9 mouse cellular contexts compared by ENCODE assay signal in the genomic region with DNA sequence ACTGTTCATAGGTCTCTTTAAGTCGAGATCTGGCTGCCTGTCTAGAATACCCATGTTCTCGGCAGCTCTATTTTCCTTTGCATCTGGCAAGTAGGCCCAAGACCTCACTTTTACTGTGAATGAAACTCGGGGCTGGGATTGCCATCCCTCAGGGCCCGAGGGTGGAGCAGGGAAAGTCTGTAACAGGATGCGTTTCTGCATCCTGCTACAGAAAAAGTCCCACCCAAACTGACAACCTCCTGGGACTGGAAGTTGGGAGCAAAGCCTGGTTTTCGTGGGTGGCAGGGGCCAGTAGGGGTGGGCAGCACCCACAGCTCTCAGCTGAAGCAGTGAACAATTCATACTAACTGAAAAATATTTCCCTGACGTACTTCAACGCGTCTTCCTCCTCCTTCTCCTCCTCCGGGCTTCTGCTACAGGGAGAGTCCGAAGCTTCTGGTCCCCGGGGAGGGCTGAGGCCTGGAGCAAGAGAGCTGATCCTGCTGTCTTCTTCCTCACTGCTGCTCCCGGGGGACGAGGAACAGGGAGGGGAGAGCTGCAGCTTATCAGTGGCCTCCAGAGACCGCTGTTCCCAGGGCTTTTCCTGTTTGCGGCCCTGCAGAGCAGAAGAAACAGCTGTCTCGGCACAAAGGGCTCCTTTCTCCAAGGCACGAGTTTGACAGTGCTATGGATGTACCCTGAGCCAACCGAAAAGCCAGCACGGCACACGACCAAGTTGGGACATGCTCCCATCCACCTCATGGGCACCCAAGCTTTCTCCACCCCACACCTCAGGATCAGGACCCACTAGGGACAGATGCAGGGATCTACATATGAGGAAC. TPM values are rescaled to one million over a fixed set of nuclear protein-coding genes. Genes with fewer than 3 reads are reported as not detected.
DNase-seq lines count a peak whose midpoint lies in the region; ATAC-seq and TF ChIP-seq lines count a peak whose summit lies in the region.
"Had no signal": no experiment of that assay in that cellular context is flagged by ENCODE, and none has a peak within 500 bp of the region (broad histone marks: within the 10 kb centered on the region; RNA-seq: fewer than 3 reads in every experiment).

No protein-coding gene starts in this region.

- no peaks in the 10 kb centered on the region; the same call in 1 of the 2 replicates for H3K4me1 ChIP-seq in embryonic facial prominence, embryonic 11.5 days (ENCODE audit: control insufficient read depth, insufficient read depth, low read length)
- H3K4me1 ChIP-seq in heart, embryonic 16.5 days (ENCODE audit: control insufficient read depth, insufficient read depth, low read length): peaks cover 43% of the 10 kb centered on the region
- H3K4me1 ChIP-seq in limb, embryonic 10.5 days: peaks cover 27% of the 10 kb centered on the region
- peaks cover 9% of the 10 kb centered on the region; the same call in 1 of the 2 replicates for H3K4me1 ChIP-seq in midbrain, postnatal 0 days (ENCODE audit: insufficient read depth, low read length)

- peak overlapping the region; percentile 73 for H3K27ac ChIP-seq in layer of hippocampus, adult 2 months
- H3K27ac ChIP-seq in embryonic facial prominence, embryonic 11.5 days (replicated peaks; ENCODE audit: low read depth, low read length): no peak overlapping the region
- H3K27ac ChIP-seq in heart, embryonic 16.5 days (ENCODE audit: low read length): peak overlapping the region; percentile 86
- H3K27ac ChIP-seq in limb, embryonic 10.5 days: no peak overlapping the region
- no peak overlapping the region for H3K27ac ChIP-seq in midbrain, postnatal 0 days (ENCODE audit: low read depth, low read length)

- no peak overlapping the region for H3K4me3 ChIP-seq in layer of hippocampus, adult 2 months
- no peak overlapping the region for H3K4me3 ChIP-seq in embryonic facial prominence, embryonic 11.5 days (ENCODE audit: low read depth, low read length)
- no peak overlapping the region for H3K4me3 ChIP-seq in heart, embryonic 16.5 days (ENCODE audit: low read length)
- no peak overlapping the region for H3K4me3 ChIP-seq in limb, embryonic 10.5 days
- no peak overlapping the region for H3K4me3 ChIP-seq in midbrain, postnatal 0 days (ENCODE audit: low read depth, low read length)

- H3K36me3 ChIP-seq in embryonic facial prominence, embryonic 11.5 days (replicated peaks; ENCODE audit: control insufficient read depth, insufficient read depth, low read depth, low read length): no peaks in the 10 kb centered on the region
- no peaks in the 10 kb centered on the region for H3K36me3 ChIP-seq in heart, embryonic 16.5 days (ENCODE audit: control insufficient read depth, insufficient read depth)
- H3K36me3 ChIP-seq in limb, embryonic 10.5 days: peaks cover 36% of the 10 kb centered on the region
- no peaks in the 10 kb centered on the region for H3K36me3 ChIP-seq in midbrain, postnatal 0 days (ENCODE audit: insufficient read depth, low read length)

- no peaks in the 10 kb centered on the region for H3K9me3 ChIP-seq in embryonic facial prominence, embryonic 11.5 days (replicated peaks; ENCODE audit: control insufficient read depth, low read length)
- H3K9me3 ChIP-seq in heart, embryonic 16.5 days (replicated peaks; ENCODE audit: control insufficient read depth, low read length): no peaks in the 10 kb centered on the region
- no peaks in the 10 kb centered on the region for H3K9me3 ChIP-seq in limb, embryonic 10.5 days (replicated peaks)
- H3K9me3 ChIP-seq in midbrain, postnatal 0 days (ENCODE audit: low read length): no peaks in the 10 kb centered on the region

- WGBS in embryonic facial prominence, embryonic 11.5 days: 45% methylated on average over 21 of the region's 21 CpGs
- 40% methylated on average over 21 of the region's 21 CpGs for WGBS in heart, embryonic 16.5 days
- 75% methylated on average over 21 of the region's 21 CpGs for WGBS in limb, embryonic 10.5 days
- WGBS in midbrain, postnatal 0 days: 75% methylated on average over 21 of the region's 21 CpGs

- ATAC-seq in embryonic facial prominence, embryonic 11.5 days (replicated peaks; ENCODE audit: insufficient number of reproducible peaks, low FRiP score, low TSS enrichment, low read depth): no peak
- 0 out of 2 replicates have a peak, but pooled peaks have one; percentile 7 for ATAC-seq in heart, embryonic 16.5 days (replicated peaks; ENCODE audit: extremely low read depth, insufficient read depth, low FRiP score)
- ATAC-seq in midbrain, postnatal 0 days (ENCODE audit: low FRiP score): no peak

- H3K9ac ChIP-seq in embryonic facial prominence, embryonic 11.5 days (replicated peaks; ENCODE audit: low read length): 0 out of 2 replicates have a peak overlapping the region, but pooled peaks have one; percentile 9
- H3K9ac ChIP-seq in heart, embryonic 16.5 days (ENCODE audit: low read length): peak overlapping the region; percentile 48
- no peak overlapping the region; the same call in 1 of the 2 replicates for H3K9ac ChIP-seq in midbrain, postnatal 0 days (replicated peaks; ENCODE audit: low read length, poor library complexity, severe bottlenecking)

- no peak overlapping the region for H3K4me2 ChIP-seq in embryonic facial prominence, embryonic 11.5 days (ENCODE audit: low read depth, low read length)
- H3K4me2 ChIP-seq in heart, embryonic 16.5 days (ENCODE audit: low read depth, low read length): peak overlapping the region; percentile 22; the same call in 1 of the 2 replicates
- H3K4me2 ChIP-seq in midbrain, postnatal 0 days (ENCODE audit: low read depth, low read length, poor library complexity, severe bottlenecking): no peak overlapping the region

- TF ChIP-seq CTCF in layer of hippocampus, adult 2 months (conservative IDR thresholded peaks at IDR 0.05): peak; percentile 26
- TF ChIP-seq CTCF in midbrain, postnatal 0 days (IDR thresholded peaks at IDR 0.05): no peak

- no peaks in the 10 kb centered on the region for H3K27me3 ChIP-seq in embryonic facial prominence, embryonic 11.5 days (ENCODE audit: control insufficient read depth, insufficient read depth, low read length)
- no peaks in the 10 kb centered on the region for H3K27me3 ChIP-seq in heart, embryonic 16.5 days (ENCODE audit: control insufficient read depth, insufficient read depth, low read length)
- no peaks in the 10 kb centered on the region for H3K27me3 ChIP-seq in limb, embryonic 10.5 days (ENCODE audit: low read depth, poor library complexity, severe bottlenecking)
- H3K27me3 ChIP-seq in midbrain, postnatal 0 days (ENCODE audit: insufficient read depth, low read length): no peaks in the 10 kb centered on the region

- DNase-seq in layer of hippocampus, adult 2 months (ENCODE audit: low spot score in 2 of 2): no peak
- no peak for DNase-seq in layer of hippocampus, postnatal 36 days
- no peak for DNase-seq in embryonic facial prominence, embryonic 11.5 days (ENCODE audit: low spot score)
- peak; percentile 25 for DNase-seq in limb, embryonic 10.5 days (ENCODE audit: low spot score)
- peak; percentile 21 for DNase-seq in midbrain, postnatal 0 days (ENCODE audit: low spot score)
- DNase-seq in natural killer cell, adult 2 months (ENCODE audit: low spot score in 2 of 2): no peak
- DNase-seq in urinary bladder, postnatal 10 days (ENCODE audit: low spot score): no peak

RNA-seq across cellular contexts. Expression of a gene that starts 3.5 kb away (rescaled TPM):
- 1 to 10 TPM; 5.5 to 5.9 TPM for total RNA-seq in layer of hippocampus, adult 2 months (2021)
- total RNA-seq in layer of hippocampus, postnatal 36 days (2021): 1 to 10 TPM; 5.9 to 7.5 TPM
- 10.9 and 14.2 TPM in 2 replicates for polyA plus RNA-seq in embryonic facial prominence, embryonic 11.5 days (2014; fragmentation: Nextera tagmentation; extraction: Ambion mirVana)
- 9.0 and 9.7 TPM in 2 replicates for polyA plus RNA-seq in heart, embryonic 16.5 days (2015; fragmentation: Nextera tagmentation; extraction: Ambion mirVana)
- 19.6 and 20.1 TPM in 2 replicates for polyA plus RNA-seq in limb, embryonic 10.5 days (2016; fragmentation: Nextera tagmentation; extraction: Ambion mirVana)
- total RNA-seq in midbrain, postnatal 0 days (2014; rRNA removed): 2.8 and 6.0 TPM in 2 replicates
- 4.8 and 4.9 TPM in 2 replicates for polyA plus RNA-seq in midbrain, postnatal 0 days (2015; fragmentation: Nextera tagmentation; extraction: Ambion mirVana)

RNA-seq across cellular contexts. Expression of a gene that starts 11.4 kb away (rescaled TPM):
- 1 to 10 TPM; 2.3 to 2.9 TPM for total RNA-seq in layer of hippocampus, adult 2 months (2021)
- 1 to 10 TPM; 1.8 to 2.4 TPM for total RNA-seq in layer of hippocampus, postnatal 36 days (2021)
- 1.2 and 1.5 TPM in 2 replicates for polyA plus RNA-seq in embryonic facial prominence, embryonic 11.5 days (2014; fragmentation: Nextera tagmentation; extraction: Ambion mirVana)
- polyA plus RNA-seq in heart, embryonic 16.5 days (2015; fragmentation: Nextera tagmentation; extraction: Ambion mirVana): 2.5 TPM in 2 replicates
- polyA plus RNA-seq in limb, embryonic 10.5 days (2016; fragmentation: Nextera tagmentation; extraction: Ambion mirVana): 2.3 and 2.7 TPM in 2 replicates
- total RNA-seq in midbrain, postnatal 0 days (2014; rRNA removed): 2.5 and 2.8 TPM in 2 replicates
- polyA plus RNA-seq in midbrain, postnatal 0 days (2015; fragmentation: Nextera tagmentation; extraction: Ambion mirVana): 0.46 and 0.67 TPM in 2 replicates

RNA-seq across cellular contexts. Expression of a gene that starts 36.4 kb away (rescaled TPM):
- total RNA-seq in layer of hippocampus, adult 2 months (2021): 10 to 100 TPM; 34.9 to 37.9 TPM
- 10 to 100 TPM; 35.1 to 36.5 TPM for total RNA-seq in layer of hippocampus, postnatal 36 days (2021)
- polyA plus RNA-seq in embryonic facial prominence, embryonic 11.5 days (2014; fragmentation: Nextera tagmentation; extraction: Ambion mirVana): 11.9 and 12.6 TPM in 2 replicates
- 8.3 and 9.5 TPM in 2 replicates for polyA plus RNA-seq in heart, embryonic 16.5 days (2015; fragmentation: Nextera tagmentation; extraction: Ambion mirVana)
- 9.6 and 13.0 TPM in 2 replicates for polyA plus RNA-seq in limb, embryonic 10.5 days (2016; fragmentation: Nextera tagmentation; extraction: Ambion mirVana)
- 46.2 and 52.6 TPM in 2 replicates for total RNA-seq in midbrain, postnatal 0 days (2014; rRNA removed)
- polyA plus RNA-seq in midbrain, postnatal 0 days (2015; fragmentation: Nextera tagmentation; extraction: Ambion mirVana): 17.7 and 19.1 TPM in 2 replicates

RNA-seq across cellular contexts. Expression of a gene that starts 45.7 kb away (rescaled TPM):
- not detected for total RNA-seq in layer of hippocampus, adult 2 months (2021)
- not detected for total RNA-seq in layer of hippocampus, postnatal 36 days (2021)
- not detected in 2 replicates for polyA plus RNA-seq in embryonic facial prominence, embryonic 11.5 days (2014; fragmentation: Nextera tagmentation; extraction: Ambion mirVana)
- polyA plus RNA-seq in heart, embryonic 16.5 days (2015; fragmentation: Nextera tagmentation; extraction: Ambion mirVana): 0.30 TPM in 1 of 2 replicates, not detected in the other
- polyA plus RNA-seq in limb, embryonic 10.5 days (2016; fragmentation: Nextera tagmentation; extraction: Ambion mirVana): not detected in 2 replicates
- total RNA-seq in midbrain, postnatal 0 days (2014; rRNA removed): not detected in 2 replicates
- polyA plus RNA-seq in midbrain, postnatal 0 days (2015; fragmentation: Nextera tagmentation; extraction: Ambion mirVana): not detected in 2 replicates
- total RNA-seq: layer of hippocampus, postnatal 10 days had no signal

Comparison
In these comparisons a context has a peak if more than half of its experiments do, and no peak if none do; other contexts are left out.
1. DNase-seq: peak in limb, embryonic 10.5 days (single experiment) and midbrain, postnatal 0 days (single experiment); none in layer of hippocampus, adult 2 months (0 of 2), layer of hippocampus, postnatal 36 days (0 of 2), embryonic facial prominence, embryonic 11.5 days (single experiment), natural killer cell, adult 2 months (0 of 2) and urinary bladder, postnatal 10 days (single experiment).
2. H3K27ac ChIP-seq: peak in layer of hippocampus, adult 2 months (single experiment) and heart, embryonic 16.5 days (single experiment); none in embryonic facial prominence, embryonic 11.5 days (single experiment), limb, embryonic 10.5 days (single experiment) and midbrain, postnatal 0 days (single experiment).